Mouse (Mus musculus) right cerebral cortex, postnatal 36 days (tissue): ENCODE results near the gene Ak1.
A peak's percentile ranks its signal among the peaks of the same experiment; 100 is the strongest.

Source experiments
- DNase-seq, 2 experiments: peaks; one replicate each; pipeline ENCODE4 v3.0.0; 2022; ENCODE audit warnings: low spot score in 2 of 2, mixed read lengths in 1 of 2

Ak1 gene

GRCm38 (mm10) chr2:32627266-32628043 lies 5.9 kb downstream of the Ak1 start:
- no peak for DNase-seq

- DNase-seq, result no peak
Observed at GRCm38 (mm10) chr2:32628044-32628550, 6.5 kb downstream of the Ak1 start.

- DNase-seq, result peak; percentile 59 to 71
Observed at GRCm38 (mm10) chr2:32628729-32629128, 7.2 kb downstream of the Ak1 start.

- DNase-seq, result no peak
Observed at GRCm38 (mm10) chr2:32629276-32629976, 7.9 kb downstream of the Ak1 start.

- DNase-seq, result no peak
Observed at GRCm38 (mm10) chr2:32630036-32630435, 8.5 kb downstream of the Ak1 start.

- no peak for DNase-seq
Observed at GRCm38 (mm10) chr2:32631046-32631445, 9.5 kb downstream of the Ak1 start.

GRCm38 (mm10) chr2:32631737-32632394 lies 10.3 kb downstream of the Ak1 start:
- peak in 1 of 2 experiments; percentile 57 for DNase-seq

- no peak for DNase-seq
Observed at GRCm38 (mm10) chr2:32633660-32634059, 12.1 kb downstream of the Ak1 start.

- no peak for DNase-seq
Observed at GRCm38 (mm10) chr2:32634277-32635105, 12.9 kb downstream of the Ak1 start.

- no peak for DNase-seq
Observed at GRCm38 (mm10) chr2:32636617-32637016, 15.1 kb downstream of the Ak1 start.

GRCm38 (mm10) chr2:32637778-32638281 lies 16.3 kb downstream of the Ak1 start:
- no peak for DNase-seq

GRCm38 (mm10) chr2:32639632-32640031 lies 18.1 kb downstream of the Ak1 start:
- no peak for DNase-seq

GRCm38 (mm10) chr2:32640550-32641051 lies 19.0 kb downstream of the Ak1 start:
- no peak for DNase-seq

GRCm38 (mm10) chr2:32641810-32642209 lies 20.3 kb downstream of the Ak1 start:
- DNase-seq, result no peak

GRCm38 (mm10) chr2:32642813-32643212 lies 21.3 kb downstream of the Ak1 start:
- DNase-seq, result no peak

- DNase-seq, result no peak
Observed at GRCm38 (mm10) chr2:32644083-32644482, 22.5 kb downstream of the Ak1 start.

GRCm38 (mm10) chr2:32644799-32645475 lies 23.4 kb downstream of the Ak1 start:
- DNase-seq, result no peak

GRCm38 (mm10) chr2:32645647-32646046 lies 24.1 kb downstream of the Ak1 start:
- DNase-seq, result no peak

GRCm38 (mm10) chr2:32646379-32647056 lies 25.0 kb downstream of the Ak1 start, which contains the start of gene Eng:
Eng (plus strand) TSS chr2:32646595.
- no peak for DNase-seq

- no peak for DNase-seq
Observed at GRCm38 (mm10) chr2:32647366-32647765, 25.8 kb downstream of the Ak1 start.
